Mouse (Mus musculus): Measurements from ENCODE around the gene Fbxl2.

Fbxl2 gene

GRCm38 (mm10) chr9:114046028-114046427, at the start of gene Fbxl2:
TSS of gene Fbxl2 (minus strand) at chr9:114046191.
- WGBS, result 93% methylated on average over 10 of the region's 10 CpGs

DNA sequence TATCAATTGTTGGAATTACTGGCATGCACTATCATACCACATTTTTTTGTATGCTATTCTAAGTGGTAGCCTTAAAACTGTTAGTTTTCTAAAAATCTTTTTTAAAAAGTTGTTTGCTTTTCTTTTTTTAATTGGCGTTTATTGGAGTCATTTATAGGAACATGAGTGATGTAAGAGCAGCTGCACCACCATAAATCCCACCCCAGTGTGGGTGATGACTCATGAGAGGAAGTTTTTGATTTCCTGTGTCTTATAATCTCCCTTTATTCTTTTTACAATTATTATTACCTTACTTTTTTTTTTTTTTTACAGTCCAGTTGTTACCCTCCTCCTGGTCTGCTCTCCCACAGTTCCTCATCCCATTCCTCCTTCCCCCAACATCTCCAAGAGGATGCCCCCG, 48.9 kb upstream of the Fbxl2 start:
- 82% methylated on average over 2 of the region's 2 CpGs for WGBS

DNA sequence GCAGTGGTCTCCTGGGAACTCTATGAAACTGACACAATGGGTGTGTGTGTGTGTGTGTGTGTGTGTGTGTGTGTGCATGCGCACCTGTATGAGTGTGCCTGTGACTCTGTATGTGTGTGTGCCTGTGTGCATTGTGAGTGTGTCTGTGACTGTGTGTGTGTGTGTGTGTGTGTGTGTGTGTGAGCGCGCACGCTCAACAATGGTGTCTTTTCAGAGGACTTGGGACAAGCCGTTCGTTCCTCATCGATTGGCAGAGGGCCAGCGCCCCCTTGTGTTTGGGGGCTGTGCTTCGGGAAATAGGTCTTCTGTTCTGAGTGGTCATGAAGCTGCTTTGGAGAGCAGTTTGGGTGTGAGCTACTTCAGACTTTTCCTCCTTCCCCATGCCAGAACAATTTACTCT, 46.2 kb upstream of the Fbxl2 start:
- WGBS, result 16% methylated on average over 9 of the region's 9 CpGs

GRCm38 (mm10) chr9:114088885-114089284, 42.9 kb upstream of the Fbxl2 start:
- 95% methylated on average over 6 of the region's 6 CpGs for WGBS

GRCm38 (mm10) chr9:114087106-114087815, 41.3 kb upstream of the Fbxl2 start:
- 67% methylated on average over 11 of the region's 11 CpGs for WGBS

GRCm38 (mm10) chr9:114086422-114086821, 40.4 kb upstream of the Fbxl2 start:
- WGBS, result 91% methylated on average over 3 of the region's 3 CpGs

- WGBS, result 64% methylated on average over 19 of the region's 19 CpGs
Measured at GRCm38 (mm10) chr9:114073681-114074080, 27.7 kb upstream of the Fbxl2 start.

DNA sequence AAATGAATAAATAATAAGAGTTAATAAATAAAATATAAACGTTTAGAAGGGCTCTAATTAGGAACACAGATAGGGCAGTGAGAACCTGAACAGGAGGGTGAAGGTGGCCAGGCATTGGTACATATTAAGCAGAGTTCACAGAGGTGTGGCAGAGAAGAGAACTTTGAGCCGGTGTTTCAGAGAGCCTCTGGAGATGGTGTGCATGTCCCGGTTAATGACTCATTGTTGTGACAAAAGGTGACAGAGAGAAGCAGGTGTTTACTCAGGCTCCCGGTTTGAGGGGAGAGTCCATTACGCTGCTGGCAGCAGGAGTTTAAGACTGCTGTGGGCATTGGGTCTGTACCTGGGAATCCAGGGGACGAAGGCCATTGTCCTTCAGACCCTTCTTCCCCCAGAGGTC, 23.4 kb upstream of the Fbxl2 start:
- 69% methylated on average over 6 of the region's 6 CpGs for WGBS

DNA sequence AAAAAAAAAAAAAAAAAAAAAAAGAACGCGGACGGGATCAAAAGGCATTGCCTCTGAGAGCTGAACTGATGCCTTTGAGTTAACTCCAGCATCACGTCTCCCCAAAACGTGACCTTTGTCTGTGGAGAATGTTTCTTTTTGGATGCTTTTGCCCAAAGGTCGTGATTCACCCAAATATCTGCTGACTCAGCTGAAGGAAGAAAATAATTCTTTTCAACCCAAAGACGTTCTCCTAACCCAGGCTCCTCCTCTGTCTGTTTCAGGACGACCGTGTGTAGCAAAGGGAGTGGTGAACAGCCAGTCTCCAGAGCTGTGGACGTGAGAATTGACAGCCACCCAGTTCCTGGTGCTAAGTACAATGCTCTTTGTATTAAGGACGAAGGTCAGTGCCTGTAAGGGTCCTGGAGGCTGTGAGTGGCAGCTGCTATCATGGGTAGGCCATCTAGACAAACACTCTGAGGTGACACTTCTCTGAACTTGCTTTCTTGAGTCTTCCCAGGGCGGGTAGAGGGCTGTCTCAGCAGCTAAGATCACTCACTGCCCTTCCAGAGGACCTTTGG, 22.6 kb upstream of the Fbxl2 start:
- 73% methylated on average over 12 of the region's 12 CpGs for WGBS

DNA sequence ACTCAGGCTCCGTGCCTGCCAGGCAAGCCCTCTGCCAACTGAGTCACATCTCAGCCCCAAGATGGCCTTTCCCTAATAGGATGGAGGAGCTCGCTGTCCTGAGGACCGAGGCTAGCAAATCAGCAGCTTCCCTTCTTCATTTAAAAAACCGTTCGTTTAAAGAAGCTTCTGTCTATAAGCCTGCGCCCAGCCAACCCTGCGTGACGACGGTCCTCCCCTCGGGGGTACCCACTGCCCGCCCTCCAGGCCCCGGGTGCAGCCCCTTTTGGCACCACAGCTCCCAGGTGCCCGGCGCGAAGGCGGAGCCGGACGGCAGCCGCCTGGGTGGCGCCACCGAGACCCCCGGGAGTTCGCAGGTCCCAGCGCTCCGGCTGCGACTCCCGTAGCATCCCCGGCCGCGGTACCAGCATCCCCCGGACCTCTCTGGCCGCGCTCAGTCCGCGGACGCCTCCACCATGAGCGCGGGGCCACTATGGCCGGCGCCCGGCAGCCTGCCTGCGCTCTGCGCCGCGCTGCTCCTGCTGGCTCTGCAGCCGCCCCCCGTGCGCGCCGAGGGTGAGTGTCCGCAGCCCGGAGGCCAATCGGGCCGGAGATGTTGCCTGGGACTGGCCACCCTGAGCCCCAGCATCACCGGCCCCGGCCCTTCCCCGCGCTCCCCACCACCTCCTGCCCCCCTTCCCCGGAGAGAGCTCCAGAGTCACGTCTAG, 11.3 kb upstream of the Fbxl2 start, which contains the start of gene Susd5:
TSS of gene Susd5 (plus strand) at position 51 of the 707 bp plus-strand sequence.
- WGBS, result 2% methylated on average over 60 of the region's 60 CpGs

DNA sequence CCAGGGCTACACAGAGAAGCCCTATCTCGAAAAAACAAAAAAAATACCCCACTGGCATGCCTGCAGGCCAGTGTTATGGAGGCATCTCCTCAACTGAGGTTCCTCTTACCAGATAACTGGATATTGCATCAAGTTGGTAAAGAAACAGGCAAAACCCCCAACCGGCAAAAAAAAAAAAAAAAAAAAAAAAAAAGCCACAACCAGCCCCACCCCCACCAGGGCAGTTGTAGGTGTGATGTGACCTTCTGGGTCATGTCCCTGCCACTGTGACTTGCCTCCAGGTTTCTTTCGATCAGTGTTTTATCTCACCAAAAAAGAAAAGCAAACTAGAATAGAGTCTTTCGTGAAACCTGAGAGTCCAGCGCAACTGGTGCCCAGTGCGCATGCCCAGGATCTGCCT, 6.9 kb upstream of the Fbxl2 start:
- 83% methylated on average over 6 of the region's 6 CpGs for WGBS

DNA sequence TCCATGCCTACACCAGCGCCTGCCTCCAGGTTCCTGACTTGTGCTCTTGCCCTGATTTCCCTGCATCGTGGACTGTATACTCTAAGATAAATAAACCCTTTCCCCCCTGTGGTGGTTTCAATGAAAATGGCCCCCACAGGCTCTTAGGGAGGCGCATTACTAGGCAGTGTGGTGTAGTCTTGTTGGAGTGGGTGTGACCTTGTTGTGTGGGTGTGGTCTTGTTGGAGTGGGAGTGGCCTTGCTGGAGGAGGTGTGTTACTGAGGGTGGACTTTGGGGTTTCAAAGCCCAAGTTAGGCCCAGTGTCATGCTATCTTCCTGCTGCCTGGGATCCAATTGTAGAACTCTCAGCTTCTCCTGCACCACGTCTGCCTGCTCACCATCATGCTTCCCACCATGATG, 6.0 kb upstream of the Fbxl2 start:
- WGBS, result 81% methylated on average over 4 of the region's 4 CpGs

GRCm38 (mm10) chr9:114050778-114051177, 4.8 kb upstream of the Fbxl2 start:
- 55% methylated on average over 16 of the region's 16 CpGs for WGBS

- WGBS, result 89% methylated on average over 7 of the region's 7 CpGs
Measured at GRCm38 (mm10) chr9:114050106-114050505, 4.1 kb upstream of the Fbxl2 start.

DNA sequence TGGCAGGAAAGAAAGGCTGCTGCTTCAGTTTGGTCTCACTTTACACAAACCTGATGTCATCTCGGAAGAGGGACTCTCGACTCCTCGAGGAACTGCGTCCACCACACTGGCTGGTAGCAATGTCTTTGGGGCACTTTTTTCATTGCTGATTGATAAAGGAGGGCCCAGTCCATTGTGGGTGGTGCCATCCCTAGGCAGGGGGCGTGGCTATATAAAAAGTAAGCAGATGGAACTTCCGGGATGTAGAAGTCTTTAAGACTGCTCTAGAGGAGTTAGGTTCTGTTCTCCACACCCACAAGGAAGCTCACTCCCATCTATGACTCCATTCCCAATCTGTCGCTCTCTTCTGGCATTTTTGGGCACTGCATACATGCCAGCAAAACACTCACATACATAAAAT, 685 bp upstream of the Fbxl2 start:
- 87% methylated on average over 7 of the region's 7 CpGs for WGBS

- 57% methylated on average over 3 of the region's 3 CpGs for WGBS
Measured at GRCm38 (mm10) chr9:114044446-114044845, 1.5 kb downstream of the Fbxl2 start.

DNA sequence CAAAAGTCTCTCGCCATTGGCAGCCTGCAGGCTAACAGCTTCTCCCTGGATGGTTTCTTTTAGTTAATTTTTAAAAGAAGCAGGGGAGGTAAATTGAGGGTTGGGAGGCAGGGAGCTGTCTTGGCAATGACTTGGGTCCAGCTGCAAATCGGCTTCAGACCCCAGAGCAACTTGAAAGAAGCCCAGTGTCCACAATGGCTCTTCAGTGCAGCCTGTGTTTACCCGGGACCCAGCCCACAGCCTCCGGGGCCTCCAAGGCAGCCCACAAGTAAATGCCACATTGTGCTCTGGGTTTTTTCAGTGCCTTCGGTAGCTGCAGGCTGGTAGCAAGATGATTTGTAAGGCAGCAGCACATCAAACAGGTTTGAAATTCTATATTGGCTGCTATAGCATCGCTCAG, 3.5 kb downstream of the Fbxl2 start:
- 51% methylated on average over 6 of the region's 6 CpGs for WGBS

- WGBS, result 78% methylated on average over 4 of the region's 4 CpGs
Measured at GRCm38 (mm10) chr9:114040945-114041344, 5.0 kb downstream of the Fbxl2 start.

DNA sequence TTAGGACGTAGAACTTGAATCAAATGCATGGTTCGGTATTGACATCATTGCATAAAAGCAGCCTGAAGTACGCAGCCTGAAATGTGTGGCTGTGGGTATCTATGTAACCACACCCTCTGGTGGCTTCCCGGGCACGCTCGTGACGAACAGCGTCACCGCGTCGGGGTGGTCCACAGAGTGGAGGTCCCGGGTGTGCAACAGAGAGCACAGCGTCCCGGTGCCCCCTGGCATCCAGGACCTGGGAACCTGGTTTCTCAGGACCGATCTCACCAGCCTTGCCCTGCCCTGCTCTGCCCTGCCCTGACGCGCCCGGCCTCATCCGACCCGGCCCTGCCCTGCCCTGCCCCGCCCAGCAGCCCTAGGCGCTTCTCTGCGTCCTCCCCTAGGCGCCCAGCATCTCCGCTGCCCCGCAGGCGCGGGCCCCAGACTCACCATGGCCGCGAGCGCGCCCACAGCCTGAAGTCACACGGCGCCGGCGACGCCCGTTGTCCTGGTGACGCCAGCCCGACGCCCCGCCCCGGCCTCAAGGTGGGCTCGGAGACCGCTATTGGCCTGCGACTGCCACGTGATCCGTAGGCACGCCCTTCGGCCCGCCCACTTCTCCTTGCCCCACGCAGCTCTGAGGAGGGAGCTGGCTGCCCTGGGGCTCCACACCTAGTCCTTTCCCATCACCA, 19.6 kb downstream of the Fbxl2 start:
- under 1% methylated on average over 52 of the region's 52 CpGs for WGBS

- 9% methylated on average over 8 of the region's 8 CpGs for WGBS
Measured at GRCm38 (mm10) chr9:114025846-114026245, 20.1 kb downstream of the Fbxl2 start.

- WGBS, result 23% methylated on average over 9 of the region's 9 CpGs
Measured at GRCm38 (mm10) chr9:114025182-114025581, 20.8 kb downstream of the Fbxl2 start.

GRCm38 (mm10) chr9:114022141-114022540, 23.9 kb downstream of the Fbxl2 start:
- WGBS, result 54% methylated on average over 4 of the region's 4 CpGs

Measured in cerebral cortex, adult 2 months (tissue).